Mouse (Mus musculus) liver, embryonic 15.5 days (tissue): Measurements from ENCODE around the gene Clmn. TPM values are rescaled to one million over a fixed set of nuclear protein-coding genes. Genes with fewer than 3 reads are reported as not detected.

ENCODE experiments used
- ATAC-seq: fragments of 200-750 bp; cut with Nextera tagmentation; 2 replicates; pipeline ENCODE4 v1.8.0; 2017; ENCODE audit warnings: moderate number of reproducible peaks, mild to moderate bottlenecking, moderate library complexity; ENCODE audit not compliant: insufficient read depth
- H3K27ac ChIP-seq: fragments of 300-500 bp; sonication (generic); replicated peaks from 2 replicates; pipeline ENCODE4 v1.5.1; 2015; ENCODE audit warnings: mild to moderate bottlenecking, inconsistent platforms
- H3K27me3 ChIP-seq: fragments of 300-500 bp; sonication (generic); 2 replicates; pipeline ENCODE4 v1.6.1; 2015; ENCODE audit warnings: mild to moderate bottlenecking, inconsistent platforms
- H3K36me3 ChIP-seq: fragments of 300-500 bp; sonication (generic); replicated peaks from 2 replicates; pipeline ENCODE4 v1.6.1; 2015; ENCODE audit warnings: moderate library complexity, mild to moderate bottlenecking, inconsistent platforms
- H3K4me1 ChIP-seq: fragments of 300-500 bp; sonication (generic); replicated peaks from 2 replicates; pipeline ENCODE4 v1.6.1; 2015; ENCODE audit warnings: inconsistent platforms
- H3K4me2 ChIP-seq: fragments of 300-500 bp; sonication (generic); 2 replicates; pipeline ENCODE4 v1.6.1; 2015; ENCODE audit warnings: moderate library complexity, mild to moderate bottlenecking, inconsistent platforms
- H3K4me3 ChIP-seq: fragments of 300-500 bp; sonication (generic); replicated peaks from 2 replicates; pipeline ENCODE4 v1.5.1; 2015; ENCODE audit warnings: mild to moderate bottlenecking, inconsistent platforms
- H3K9ac ChIP-seq: fragments of 300-500 bp; sonication (generic); 2 replicates; pipeline ENCODE4 v1.6.1; 2015; ENCODE audit warnings: moderate library complexity, mild to moderate bottlenecking, inconsistent platforms
- H3K9me3 ChIP-seq: fragments of 300-500 bp; sonication (generic); replicated peaks from 2 replicates; pipeline ENCODE4 v1.6.1; 2016; ENCODE audit warnings: inconsistent platforms
- WGBS: fragments of 180-500 bp; shearing (Covaris S2); methylation state at CpG from one replicate; pipeline ENCODE4 v1.1.7; 2015; ENCODE audit warnings: mixed read lengths; ENCODE audit not compliant: insufficient replicate concordance; 5-methylcytosine and 5-hydroxymethylcytosine counted together
- polyA plus RNA-seq: library from polyadenylated mRNA; unstranded; fragments of >200 nt; fragmentation: Nextera tagmentation; extraction: Ambion mirVana; gene quantifications from 2 replicates; pipeline ENCODE4 v1.2.1, GENCODE M21; 2015

The Clmn gene
- polyA plus RNA-seq, 1 experiment from 2014 or later: 0.47 TPM

DNA sequence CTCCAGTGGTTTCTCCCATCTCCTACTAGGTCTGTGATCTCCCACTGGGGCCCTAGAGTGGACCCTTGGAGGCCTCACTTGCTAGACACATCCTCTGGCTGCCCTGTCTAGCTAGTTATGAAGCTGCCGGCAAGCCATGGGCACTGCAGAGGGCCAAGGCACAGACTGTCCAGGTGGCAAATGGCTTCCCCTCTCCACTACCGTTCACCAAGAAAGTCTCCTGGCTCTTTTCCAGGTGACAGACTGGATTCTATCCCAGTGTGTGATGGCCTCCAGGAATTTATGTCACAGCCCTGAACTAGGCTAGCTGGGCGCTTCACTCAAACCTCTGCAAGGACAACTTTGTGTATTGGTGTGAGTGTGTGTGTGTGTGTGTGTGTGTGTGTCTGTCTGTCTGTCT is 35.0 kb upstream of the Clmn start:
- Histone ChIP-seq H3K4me2 (no peak overlapping the region), H3K4me1 (peaks cover 7% of the 10 kb centered on the region; the same call in 1 of the 2 replicates), H3K4me3 (no peak overlapping the region), H3K36me3 (no peaks in the 10 kb centered on the region), H3K9me3 (no peaks in the 10 kb centered on the region), H3K9ac (no peak overlapping the region), H3K27ac (no peak overlapping the region), H3K27me3 (no peaks in the 10 kb centered on the region)
- WGBS: 60% methylated on average over 3 of the region's 3 CpGs
- ATAC-seq: no peak

DNA sequence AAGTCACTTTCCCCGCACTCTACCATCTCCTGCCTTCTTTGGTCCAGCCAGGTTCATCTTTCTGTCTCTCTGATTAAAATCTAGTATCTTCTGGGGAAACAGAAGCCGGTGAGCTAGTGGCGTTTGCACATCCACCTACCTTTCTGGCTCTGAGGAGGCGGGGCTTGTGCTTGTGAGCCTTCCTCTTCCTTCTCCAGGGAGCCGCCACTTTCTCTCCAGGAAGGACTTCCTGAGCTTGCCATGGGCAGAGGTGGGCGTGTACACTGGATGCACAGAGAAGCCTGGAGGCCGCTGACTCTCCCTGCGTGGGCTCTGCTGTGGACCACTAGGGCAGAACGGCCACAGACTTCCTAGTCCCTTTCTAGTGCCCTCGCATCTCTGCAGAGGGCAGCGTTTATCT is 34.3 kb upstream of the Clmn start:
- Histone ChIP-seq H3K4me3 (no peak overlapping the region), H3K4me1 (peaks cover 7% of the 10 kb centered on the region; the same call in 1 of the 2 replicates), H3K9me3 (no peaks in the 10 kb centered on the region), H3K27ac (no peak overlapping the region), H3K4me2 (no peak overlapping the region), H3K27me3 (no peaks in the 10 kb centered on the region), H3K9ac (no peak overlapping the region), H3K36me3 (no peaks in the 10 kb centered on the region)
- ATAC-seq: no peak
- 44% methylated on average over 11 of the region's 11 CpGs for WGBS

DNA sequence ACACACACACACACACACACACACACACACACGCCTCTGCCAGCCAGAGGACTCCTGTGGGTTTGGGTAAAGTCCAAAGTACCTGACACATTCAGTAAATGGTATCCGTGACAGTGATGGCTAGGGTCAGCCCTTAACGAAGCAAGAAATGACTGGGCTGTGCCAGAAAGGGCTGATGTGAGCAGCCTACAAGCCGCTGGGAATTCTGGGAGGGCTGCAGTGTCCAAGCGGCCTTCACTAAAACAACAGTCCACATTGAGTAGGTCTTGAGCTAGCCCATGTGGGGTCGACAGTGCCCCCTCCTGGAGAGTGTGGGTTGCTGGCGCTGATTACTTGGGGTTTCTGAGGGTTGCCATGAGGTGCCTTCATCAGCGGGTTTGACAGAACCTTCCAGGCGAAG is 33.8 kb upstream of the Clmn start:
- WGBS: 49% methylated on average over 9 of the region's 9 CpGs
- Histone ChIP-seq H3K4me2 (no peak overlapping the region), H3K27me3 (no peaks in the 10 kb centered on the region), H3K4me3 (no peak overlapping the region), H3K36me3 (no peaks in the 10 kb centered on the region), H3K4me1 (peaks cover 7% of the 10 kb centered on the region; the same call in 1 of the 2 replicates), H3K9ac (no peak overlapping the region), H3K27ac (no peak overlapping the region), H3K9me3 (no peaks in the 10 kb centered on the region)
- ATAC-seq: peak; percentile 31; the same call in 1 of the 2 replicates

DNA sequence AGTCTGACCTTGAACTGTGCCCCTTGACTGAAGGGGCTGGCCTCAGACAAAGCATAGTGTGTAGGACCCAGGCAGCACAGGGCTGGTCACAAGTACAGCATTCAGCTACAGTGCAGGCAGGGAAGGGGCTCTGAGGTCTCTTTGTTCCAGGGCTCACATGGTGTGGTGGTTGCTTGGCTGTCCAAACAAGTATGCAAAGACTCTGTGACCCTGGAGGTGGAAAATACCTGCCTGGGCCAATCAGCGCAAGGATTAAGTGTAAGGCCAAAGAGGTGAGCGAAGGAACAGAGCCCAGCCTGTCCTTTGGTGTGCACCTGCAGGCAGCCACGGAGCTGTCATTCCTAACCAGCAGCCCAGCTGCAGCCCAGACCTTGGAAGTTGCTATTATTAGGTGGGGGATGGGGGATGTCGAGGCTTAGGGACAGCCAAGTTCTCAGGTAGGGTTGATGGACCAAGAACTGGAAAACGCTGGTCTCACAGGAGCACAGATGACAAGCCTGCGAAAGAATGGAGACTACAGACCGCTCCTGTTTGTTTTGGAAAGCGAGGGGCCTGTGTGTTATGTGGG is 32.3 kb upstream of the Clmn start:
- no peak overlapping the region for H3K4me2 ChIP-seq
- no peak overlapping the region for H3K9ac ChIP-seq
- ATAC-seq: no peak
- no peak overlapping the region for H3K27ac ChIP-seq
- H3K4me3 ChIP-seq: no peak overlapping the region
- no peaks in the 10 kb centered on the region for H3K27me3 ChIP-seq
- no peaks in the 10 kb centered on the region; the same call in 1 of the 2 replicates for H3K9me3 ChIP-seq
- no peaks in the 10 kb centered on the region for H3K36me3 ChIP-seq
- 52% methylated on average over 8 of the region's 8 CpGs for WGBS
- peaks cover 3% of the 10 kb centered on the region; the same call in 1 of the 2 replicates for H3K4me1 ChIP-seq

DNA sequence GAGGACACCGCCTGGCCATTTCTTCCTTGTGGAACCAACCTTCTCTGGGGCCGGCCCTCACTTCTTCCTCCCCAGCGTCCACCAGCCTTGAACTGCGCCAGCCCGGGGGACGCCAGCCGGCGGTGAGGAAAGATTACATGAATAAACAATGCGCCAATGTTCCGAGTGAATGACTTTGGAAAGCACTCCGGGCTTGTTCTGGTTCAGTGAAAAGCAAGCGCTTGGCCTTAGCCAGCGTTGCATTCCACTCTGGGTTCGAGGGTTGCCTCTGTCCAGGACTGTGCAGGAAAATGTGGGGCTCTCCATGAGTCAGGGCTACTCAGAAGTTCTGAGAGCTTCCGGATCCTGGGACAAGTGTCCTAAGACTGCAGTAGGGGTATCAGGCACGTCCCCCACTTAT is 31.8 kb upstream of the Clmn start:
- no peak overlapping the region for H3K9ac ChIP-seq
- no peak for ATAC-seq
- no peak overlapping the region for H3K27ac ChIP-seq
- no peak overlapping the region for H3K4me2 ChIP-seq
- H3K36me3 ChIP-seq: no peaks in the 10 kb centered on the region
- WGBS: 64% methylated on average over 16 of the region's 16 CpGs
- H3K9me3 ChIP-seq: no peaks in the 10 kb centered on the region; the same call in 1 of the 2 replicates
- no peaks in the 10 kb centered on the region for H3K27me3 ChIP-seq
- H3K4me3 ChIP-seq: no peak overlapping the region
- H3K4me1 ChIP-seq: peaks cover 3% of the 10 kb centered on the region; the same call in 1 of the 2 replicates

DNA sequence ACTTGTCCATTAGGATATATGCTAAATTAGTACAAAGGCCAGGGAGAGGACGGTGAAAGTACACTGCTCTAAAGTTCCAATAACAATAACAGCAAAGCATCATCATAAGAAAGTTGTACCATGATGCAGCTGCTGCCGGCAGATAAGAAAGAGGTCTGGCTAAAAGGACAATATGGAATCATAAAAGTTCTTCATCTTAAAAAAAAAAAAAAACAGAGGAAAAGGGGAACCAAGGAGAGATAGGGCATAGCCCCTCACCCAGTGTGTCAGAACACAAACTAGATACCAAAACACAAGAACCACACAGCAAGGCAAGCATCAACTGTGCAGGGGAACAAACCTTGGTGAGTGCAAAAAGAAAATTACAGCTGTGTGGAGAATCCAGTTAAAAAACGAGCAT is 27.4 kb upstream of the Clmn start:
- no peak overlapping the region for H3K4me3 ChIP-seq
- H3K9me3 ChIP-seq: no peaks in the 10 kb centered on the region; the same call in 1 of the 2 replicates
- ATAC-seq: no peak
- no peaks in the 10 kb centered on the region for H3K27me3 ChIP-seq
- no peak overlapping the region for H3K9ac ChIP-seq
- H3K4me2 ChIP-seq: no peak overlapping the region
- 77% methylated on average over 3 of the region's 3 CpGs for WGBS
- H3K27ac ChIP-seq: no peak overlapping the region
- peaks cover 3% of the 10 kb centered on the region; the same call in 1 of the 2 replicates for H3K4me1 ChIP-seq
- H3K36me3 ChIP-seq: no peaks in the 10 kb centered on the region

DNA sequence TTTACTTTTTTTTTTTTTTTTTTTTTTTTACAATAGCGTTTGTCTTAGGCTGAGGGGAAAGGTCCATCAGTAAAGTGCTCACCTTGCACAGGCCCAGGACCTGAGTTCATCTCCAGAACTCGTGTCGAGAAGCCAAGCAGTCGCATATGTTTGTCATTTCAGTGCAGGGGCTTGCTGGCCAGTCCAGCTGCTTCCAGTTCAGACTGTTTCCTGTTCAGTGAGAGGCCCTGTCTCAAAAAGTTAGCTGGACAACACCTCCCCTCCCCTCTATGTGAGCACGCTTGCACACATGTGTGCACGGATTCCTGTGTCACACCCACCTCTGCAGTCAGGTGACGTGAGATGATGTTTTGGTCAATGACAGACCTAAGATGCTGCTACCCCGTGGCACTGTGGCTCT is 25.2 kb upstream of the Clmn start:
- 70% methylated on average over 8 of the region's 8 CpGs for WGBS
- Histone ChIP-seq H3K36me3 (no peaks in the 10 kb centered on the region), H3K9ac (no peak overlapping the region), H3K27me3 (no peaks in the 10 kb centered on the region), H3K4me1 (peaks cover 3% of the 10 kb centered on the region; the same call in 1 of the 2 replicates), H3K9me3 (no peaks in the 10 kb centered on the region; the same call in 1 of the 2 replicates), H3K27ac (no peak overlapping the region), H3K4me3 (no peak overlapping the region), H3K4me2 (no peak overlapping the region)
- ATAC-seq: no peak

DNA sequence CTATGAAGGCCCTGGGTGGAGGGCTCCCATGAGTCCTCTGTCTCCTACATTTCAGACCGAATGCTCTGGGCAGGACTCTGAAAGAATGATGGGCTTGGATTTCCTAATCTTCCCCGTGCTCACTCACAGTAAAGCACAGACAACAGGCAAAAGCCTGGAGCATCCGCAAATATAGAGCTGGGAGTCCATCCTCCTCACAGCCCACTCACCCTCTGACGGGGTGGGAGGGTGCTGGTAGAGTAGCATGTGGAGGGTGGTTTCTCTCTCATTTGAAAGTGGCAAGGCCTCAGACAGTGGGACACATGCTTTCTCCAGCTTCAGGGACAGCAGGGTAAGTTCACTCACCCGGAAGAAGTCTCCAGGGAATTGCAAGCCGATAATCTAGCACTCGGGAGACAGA is 21.2 kb upstream of the Clmn start:
- Histone ChIP-seq H3K27me3 (no peaks in the 10 kb centered on the region), H3K4me1 (peaks cover 3% of the 10 kb centered on the region; the same call in 1 of the 2 replicates), H3K4me3 (no peak overlapping the region), H3K4me2 (no peak overlapping the region), H3K27ac (no peak overlapping the region), H3K36me3 (no peaks in the 10 kb centered on the region), H3K9me3 (no peaks in the 10 kb centered on the region), H3K9ac (no peak overlapping the region)
- no peak for ATAC-seq
- 73% methylated on average over 7 of the region's 7 CpGs for whole genome bisulfite sequencing

DNA sequence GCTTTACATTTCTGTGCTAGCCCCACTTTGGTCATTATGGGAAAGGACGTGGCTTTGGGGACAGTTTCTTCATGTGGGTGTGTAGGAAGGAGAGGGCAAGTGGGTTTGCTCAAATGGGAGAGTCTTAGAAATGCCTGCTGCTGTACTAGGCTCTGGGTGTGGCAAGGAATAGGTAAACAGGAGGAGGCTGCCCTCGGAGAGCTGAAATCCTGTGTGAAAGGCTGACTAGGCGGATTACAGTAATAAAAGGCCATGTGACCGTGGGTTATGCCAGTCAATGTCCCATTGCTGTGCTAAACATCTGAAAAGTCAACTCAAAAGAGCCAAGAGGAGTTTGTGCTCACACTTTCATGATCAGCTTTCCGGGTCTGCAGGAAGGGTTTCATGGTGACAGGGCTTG is 17.7 kb upstream of the Clmn start:
- no peak overlapping the region for H3K9ac ChIP-seq
- H3K4me2 ChIP-seq: no peak overlapping the region
- no peaks in the 10 kb centered on the region for H3K4me1 ChIP-seq
- 45% methylated on average over 5 of the region's 5 CpGs for WGBS
- H3K27me3 ChIP-seq: no peaks in the 10 kb centered on the region
- H3K9me3 ChIP-seq: no peaks in the 10 kb centered on the region
- no peak overlapping the region for H3K4me3 ChIP-seq
- no peaks in the 10 kb centered on the region for H3K36me3 ChIP-seq
- H3K27ac ChIP-seq: no peak overlapping the region
- ATAC-seq: no peak

DNA sequence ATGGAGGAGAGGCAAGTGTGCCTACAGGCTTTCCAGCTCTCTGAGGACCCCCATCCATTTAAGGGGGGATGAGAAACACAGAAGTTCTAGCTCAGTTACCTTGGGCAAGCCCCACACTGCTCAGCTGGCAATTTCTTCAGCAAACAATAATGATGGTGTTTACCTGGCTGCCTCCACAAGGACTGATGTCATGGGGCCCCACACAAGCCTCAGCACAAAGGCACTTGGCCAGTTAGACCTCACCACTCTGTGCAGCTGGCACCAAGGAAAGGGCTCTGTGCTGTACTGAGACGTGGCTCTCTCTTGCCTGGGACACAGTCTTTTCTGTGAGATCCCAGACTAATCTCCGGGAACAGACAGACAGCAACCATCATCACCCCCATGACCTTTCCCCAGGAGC is 17.2 kb upstream of the Clmn start:
- no peak overlapping the region for H3K27ac ChIP-seq
- no peak overlapping the region for H3K4me2 ChIP-seq
- ATAC-seq: no peak
- H3K36me3 ChIP-seq: no peaks in the 10 kb centered on the region
- no peak overlapping the region for H3K4me3 ChIP-seq
- WGBS: 53% methylated on average over 2 of the region's 2 CpGs
- H3K9ac ChIP-seq: no peak overlapping the region
- no peaks in the 10 kb centered on the region for H3K9me3 ChIP-seq
- no peaks in the 10 kb centered on the region for H3K4me1 ChIP-seq
- no peaks in the 10 kb centered on the region for H3K27me3 ChIP-seq

DNA sequence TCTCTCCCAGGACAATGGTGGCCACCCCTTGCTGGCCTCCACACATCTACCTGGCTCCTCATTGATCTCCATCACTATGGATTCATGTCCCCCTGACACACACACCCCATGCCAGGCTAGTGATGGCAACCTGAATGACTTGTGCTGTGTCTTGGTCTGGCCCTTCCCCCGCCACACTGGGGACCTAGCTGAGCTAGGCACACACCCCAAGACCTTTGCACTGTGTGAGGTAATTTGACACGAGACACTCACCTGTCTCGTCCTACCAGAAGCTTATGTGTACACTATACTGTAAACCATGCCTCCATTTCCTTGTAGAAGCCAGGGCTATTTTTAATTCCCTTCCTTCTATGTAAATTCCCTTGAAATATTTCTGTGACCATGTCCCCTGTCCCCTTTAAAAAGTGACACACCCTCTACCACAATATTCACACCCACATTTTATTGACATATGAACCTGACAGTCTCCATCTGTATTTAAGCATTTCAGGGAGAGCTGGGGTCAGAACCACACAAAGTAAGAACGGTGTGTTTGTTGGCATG is 16.7 kb upstream of the Clmn start:
- H3K27me3 ChIP-seq: no peaks in the 10 kb centered on the region
- no peak; the same call in 1 of the 2 replicates for ATAC-seq
- 57% methylated on average over 4 of the region's 4 CpGs for WGBS
- H3K9me3 ChIP-seq: no peaks in the 10 kb centered on the region
- H3K27ac ChIP-seq: no peak overlapping the region
- H3K9ac ChIP-seq: no peak overlapping the region
- no peaks in the 10 kb centered on the region for H3K4me1 ChIP-seq
- no peak overlapping the region for H3K4me2 ChIP-seq
- H3K36me3 ChIP-seq: no peaks in the 10 kb centered on the region
- no peak overlapping the region for H3K4me3 ChIP-seq

DNA sequence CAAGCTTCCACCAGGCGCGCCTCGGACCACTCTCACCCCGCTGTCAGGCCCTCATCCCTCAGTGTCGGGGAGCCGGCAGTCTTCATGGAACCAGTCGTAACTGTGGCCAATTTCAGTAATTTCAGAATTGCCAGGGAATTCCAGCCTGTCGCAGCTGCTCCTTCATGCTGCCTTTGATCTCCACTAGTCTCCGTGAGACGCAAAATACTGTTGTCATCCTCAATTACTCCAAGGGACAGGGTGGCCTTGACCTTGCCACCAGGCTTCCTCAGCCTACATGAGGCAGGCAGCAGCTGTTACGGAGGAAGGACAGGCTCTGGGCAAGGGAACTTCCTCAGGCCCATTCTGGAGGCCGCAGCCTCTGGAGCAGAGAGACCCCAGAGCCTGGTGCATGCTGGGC is 15.5 kb upstream of the Clmn start:
- 68% methylated on average over 12 of the region's 12 CpGs for WGBS
- ATAC-seq: no peak
- Histone ChIP-seq H3K4me1 (no peaks in the 10 kb centered on the region), H3K4me3 (no peak overlapping the region), H3K9me3 (no peaks in the 10 kb centered on the region), H3K27me3 (no peaks in the 10 kb centered on the region), H3K9ac (no peak overlapping the region), H3K36me3 (no peaks in the 10 kb centered on the region), H3K4me2 (no peak overlapping the region), H3K27ac (no peak overlapping the region)
